Mouse (Mus musculus) hindbrain, embryonic 12.5 days (tissue): ENCODE data around the gene Scml2. TPM values are rescaled to one million over a fixed set of nuclear protein-coding genes. Genes with fewer than 3 reads are reported as not detected.
A peak's percentile ranks its signal among the peaks of the same experiment; 100 is the strongest.
"Not testable (repeated sequence)": the region's sequence is repeated elsewhere in the genome, so short reads cannot be mapped to it uniquely, and the experiment has no call there.

Experiments used
- ATAC-seq: fragments of 200-750 bp; cut with Nextera tagmentation; 2 replicates; pipeline ENCODE4 v1.8.0; 2017; ENCODE audit warnings: moderate TSS enrichment; ENCODE audit not compliant: low FRiP score
- H3K27ac ChIP-seq: fragments of 300-500 bp; sonication (generic); 2 replicates; pipeline ENCODE4 v1.5.1; 2016; ENCODE audit warnings: mild to moderate bottlenecking
- H3K27me3 ChIP-seq: fragments of 300-500 bp; sonication (generic); 2 replicates; pipeline ENCODE4 v1.6.1; 2016; ENCODE audit warnings: mild to moderate bottlenecking
- H3K36me3 ChIP-seq: fragments of 300-500 bp; sonication (generic); 2 replicates; pipeline ENCODE4 v1.6.1; 2016; ENCODE audit warnings: mild to moderate bottlenecking
- H3K4me1 ChIP-seq: fragments of 300-500 bp; sonication (generic); 2 replicates; pipeline ENCODE4 v1.6.1; 2016
- H3K4me2 ChIP-seq: fragments of 300-500 bp; sonication (generic); replicated peaks from 2 replicates; pipeline ENCODE4 v1.6.1; 2016; ENCODE audit warnings: mild to moderate bottlenecking
- H3K4me3 ChIP-seq: fragments of 300-500 bp; sonication (generic); 2 replicates; pipeline ENCODE4 v1.5.1; 2016; ENCODE audit warnings: mild to moderate bottlenecking
- H3K9ac ChIP-seq: fragments of 300-500 bp; sonication (generic); 2 replicates; pipeline ENCODE4 v1.6.1; 2016; ENCODE audit warnings: mild to moderate bottlenecking, moderate library complexity
- H3K9me3 ChIP-seq: fragments of 300-500 bp; sonication (generic); replicated peaks from 2 replicates; pipeline ENCODE4 v1.6.1; 2016; ENCODE audit warnings: mild to moderate bottlenecking
- WGBS: fragments of 180-500 bp; shearing (Covaris S2); methylation state at CpG from one replicate; pipeline ENCODE4 v1.1.7; 2016; 5-methylcytosine and 5-hydroxymethylcytosine counted together
- polyA plus RNA-seq: library from polyadenylated mRNA; unstranded; fragments of >200 nt; fragmentation: Nextera tagmentation; extraction: Ambion mirVana; gene quantifications from 2 replicates; pipeline ENCODE4 v1.2.1, GENCODE M21; 2016

Gene Scml2
- 3.1 and 3.4 TPM in 2 replicates for polyA plus RNA-seq

GRCm38 (mm10) chrX:161116893-161117292, at the start of gene Scml2:
Scml2 (plus strand) TSS chrX:161117193.
- H3K9me3 ChIP-seq, H3K27ac ChIP-seq, H3K4me2 ChIP-seq, H3K4me3 ChIP-seq, ATAC-seq, H3K4me1 ChIP-seq, H3K9ac ChIP-seq, H3K27me3 ChIP-seq, H3K36me3 ChIP-seq: not testable (repeated sequence)
- 91% methylated on average over 5 of the region's 14 CpGs for WGBS

DNA sequence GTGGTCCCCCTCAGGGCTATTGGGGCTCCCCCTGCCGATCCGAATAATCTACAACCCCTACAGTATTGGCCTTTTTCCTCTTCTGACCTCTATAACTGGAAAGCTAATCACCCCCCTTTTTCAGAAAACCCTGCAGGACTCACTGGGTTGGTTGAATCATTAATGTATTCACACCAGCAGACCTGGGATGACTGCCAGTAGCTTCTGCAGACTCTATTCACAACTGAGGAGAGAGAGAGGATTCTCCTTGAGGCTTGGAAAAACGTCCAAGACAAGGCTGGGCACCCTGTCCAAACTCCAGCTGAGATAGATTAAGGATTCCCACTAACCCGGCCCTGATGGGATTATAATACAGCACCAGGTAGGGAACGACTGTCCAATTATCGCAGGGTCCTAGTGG, 41.4 kb upstream of the Scml2 start:
- not testable (repeated sequence) for H3K9ac ChIP-seq, H3K27ac ChIP-seq, H3K4me3 ChIP-seq, H3K4me1 ChIP-seq, H3K27me3 ChIP-seq, H3K4me2 ChIP-seq, H3K36me3 ChIP-seq, H3K9me3 ChIP-seq, ATAC-seq
- WGBS = 81% methylated on average over 6 of the region's 6 CpGs

- Histone ChIP-seq H3K27me3 (peaks cover 11% of the 10 kb centered on the region), H3K4me2 (peak overlapping the region; percentile 55), H3K36me3 (no peaks in the 10 kb centered on the region), H3K9me3 (no peaks in the 10 kb centered on the region), H3K9ac (peak overlapping the region; percentile 45), H3K4me1 (no peaks in the 10 kb centered on the region), H3K27ac (no peak overlapping the region), H3K4me3 (peak overlapping the region; percentile 48)
- 13% methylated on average over 22 of the region's 22 CpGs for WGBS
- ATAC-seq = peak; percentile 96
Measured at GRCm38 (mm10) chrX:161162314-161163068, 45.5 kb downstream of the Scml2 start.

DNA sequence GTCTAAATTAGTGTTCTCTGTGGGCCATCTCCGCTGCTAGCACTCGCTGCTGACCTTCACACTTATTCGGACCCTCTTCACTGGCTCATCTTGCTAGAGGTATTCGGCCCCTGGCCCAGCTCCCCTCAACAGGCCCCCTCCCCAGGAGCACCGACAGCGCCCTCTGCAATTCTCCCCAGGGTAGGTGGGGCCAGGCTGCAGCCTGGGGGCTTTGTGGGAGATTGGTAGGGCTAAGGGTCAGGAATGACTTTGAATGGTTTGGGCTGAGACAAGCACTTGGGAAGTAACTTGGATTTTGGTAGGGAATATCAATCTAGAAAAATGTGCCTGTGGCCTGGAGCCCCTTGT, 46.0 kb downstream of the Scml2 start:
- ATAC-seq = peak; percentile 88
- H3K9me3 ChIP-seq = no peaks in the 10 kb centered on the region

GRCm38 (mm10) chrX:161287156-161287555, 170.2 kb downstream of the Scml2 start, which contains the start of gene Gm15262:
Gm15262 (plus strand) TSS chrX:161287456.
- not testable (repeated sequence) for H3K4me3 ChIP-seq, H3K4me1 ChIP-seq, ATAC-seq, H3K9ac ChIP-seq, H3K27ac ChIP-seq, H3K4me2 ChIP-seq, H3K27me3 ChIP-seq, H3K36me3 ChIP-seq, H3K9me3 ChIP-seq
- WGBS = 71% methylated on average over 2 of the region's 2 CpGs

More for the DNA sequence above, 46.0 kb downstream of the Scml2 start:
- Histone ChIP-seq H3K9ac (peak overlapping the region; percentile 45), H3K36me3 (no peaks in the 10 kb centered on the region), H3K27ac (no peak overlapping the region), H3K4me3 (peak overlapping the region; percentile 48), H3K4me2 (peak overlapping the region; percentile 55), H3K27me3 (peaks cover 11% of the 10 kb centered on the region), H3K4me1 (no peaks in the 10 kb centered on the region)
- WGBS = 31% methylated on average over 6 of the region's 6 CpGs

Other genes starting within 250 kb of the Scml2 start
- gene Gja6, start 210.1 kb upstream of the Scml2 start, polyA plus RNA-seq = 0.17 and 0.36 TPM in 2 replicates
- gene Cdkl5, start 122.5 kb upstream of the Scml2 start, polyA plus RNA-seq = 2.5 and 2.7 TPM in 2 replicates
- not detected in 2 replicates for gene Gm15262, start 170.3 kb downstream of the Scml2 start, polyA plus RNA-seq